Comparison of ENCODE assay signal across 15 mouse cellular contexts in genomic region chr1:133020137-133020894, GRCm38 (mm10). TPM values are rescaled to one million over a fixed set of nuclear protein-coding genes. Genes with fewer than 3 reads are reported as not detected.
A peak's percentile ranks its signal among the peaks of the same experiment; 100 is the strongest.
DNase-seq lines count a peak whose midpoint lies in the region; ATAC-seq and TF ChIP-seq lines count a peak whose summit lies in the region.
"Had no signal": no experiment of that assay in that cellular context is flagged by ENCODE, and none has a peak within 500 bp of the region (broad histone marks: within the 10 kb centered on the region; RNA-seq: fewer than 3 reads in every experiment).

No protein-coding gene starts in this region.

- H3K4me1 ChIP-seq in stomach, embryonic 14.5 days (ENCODE audit: control insufficient read depth, insufficient read depth, low read length): 0 out of 2 replicates have a peak, but pooled peaks cover 9% of the 10 kb centered on the region
- H3K4me1 ChIP-seq in stomach, postnatal 0 days (replicated peaks; ENCODE audit: control insufficient read depth, insufficient read depth): peaks cover 3% of the 10 kb centered on the region; the same call in 1 of the 2 replicates
- H3K4me1 ChIP-seq in MEL (ENCODE audit: control insufficient read depth in 1 of 2, insufficient read depth in 2 of 2, low read length in 2 of 2): peaks cover 12 to 23% of the 10 kb centered on the region in 2 experiments
- peaks cover 5% of the 10 kb centered on the region; the same call in 1 of the 2 replicates for H3K4me1 ChIP-seq in embryonic fibroblast, embryonic 13.5 days (ENCODE audit: control insufficient read depth, insufficient read depth, low read length)
- peaks cover 12% of the 10 kb centered on the region for H3K4me1 ChIP-seq in stomach, embryonic 16.5 days (ENCODE audit: control insufficient read depth, insufficient read depth, low read length)
- H3K4me1 ChIP-seq in kidney, adult 2 months (ENCODE audit: control insufficient read depth, insufficient read depth, low read length): no peaks in the 10 kb centered on the region

- no peak overlapping the region for H3K4me2 ChIP-seq in stomach, embryonic 14.5 days (replicated peaks; ENCODE audit: low read depth, low read length)
- H3K4me2 ChIP-seq in stomach, postnatal 0 days (replicated peaks; ENCODE audit: low read depth): no peak overlapping the region
- no peak overlapping the region for H3K4me2 ChIP-seq in stomach, embryonic 16.5 days (ENCODE audit: low read depth, low read length)

- 45% methylated on average over 3 of the region's 3 CpGs for WGBS in stomach, embryonic 14.5 days
- 40% methylated on average over 3 of the region's 3 CpGs for WGBS in stomach, postnatal 0 days
- WGBS in stomach, embryonic 16.5 days: 42% methylated on average over 3 of the region's 3 CpGs
- 81% methylated on average over 3 of the region's 3 CpGs for WGBS in kidney, adult 2 months

- no peak for TF ChIP-seq POLR2A in MEL (IDR thresholded peaks at IDR 0.05; ENCODE audit: control insufficient read depth in 1 of 2, insufficient read depth in 1 of 2, low read depth in 1 of 2, low read length in 2 of 2, poor library complexity in 1 of 2)
- TF ChIP-seq POLR2A in embryonic fibroblast, embryonic 13.5 days (IDR thresholded peaks at IDR 0.05; ENCODE audit: low read depth, low read length): no peak
- TF ChIP-seq POLR2A in kidney, adult 2 months (IDR thresholded peaks at IDR 0.05; ENCODE audit: low read depth, low read length): no peak

- no peak for TF ChIP-seq CTCF in stomach, postnatal 0 days (IDR thresholded peaks at IDR 0.05; ENCODE audit: low read depth)
- TF ChIP-seq CTCF in MEL (IDR thresholded peaks at IDR 0.05 in 2 of 3, conservative IDR thresholded peaks at IDR 0.05 in 1 of 3; ENCODE audit: control insufficient read depth in 1 of 3, insufficient read depth in 1 of 3, low read depth in 2 of 3, low read length in 3 of 3, poor library complexity in 1 of 3, severe bottlenecking in 1 of 3): no peak
- TF ChIP-seq CTCF in embryonic fibroblast, embryonic 13.5 days (IDR thresholded peaks at IDR 0.05; ENCODE audit: borderline replicate concordance, insufficient read depth, low read length): no peak
- no peak for TF ChIP-seq CTCF in kidney, adult 2 months (conservative IDR thresholded peaks at IDR 0.05; ENCODE audit: insufficient read depth, insufficient read length, low read depth, low read length)

- ATAC-seq in stomach, embryonic 14.5 days (ENCODE audit: insufficient number of reproducible peaks, insufficient read depth, low FRiP score, low read depth): no peak
- no peak for ATAC-seq in stomach, postnatal 0 days (ENCODE audit: low FRiP score, low TSS enrichment)
- ATAC-seq in stomach, embryonic 16.5 days (ENCODE audit: insufficient read depth, low FRiP score): no peak
- ATAC-seq: forebrain, embryonic 14.5 days had no signal

- H3K4me3 ChIP-seq in stomach, embryonic 14.5 days (ENCODE audit: low read depth, low read length): no peak overlapping the region
- H3K4me3 ChIP-seq in stomach, postnatal 0 days (ENCODE audit: low read depth, low read length): no peak overlapping the region
- H3K4me3 ChIP-seq in MEL (ENCODE audit: control insufficient read depth in 1 of 2, insufficient read depth in 1 of 2, low read depth in 2 of 2, low read length in 2 of 2): no peak overlapping the region
- H3K4me3 ChIP-seq in embryonic fibroblast, embryonic 13.5 days (ENCODE audit: insufficient read depth, low read length): no peak overlapping the region
- no peak overlapping the region for H3K4me3 ChIP-seq in stomach, embryonic 16.5 days (replicated peaks; ENCODE audit: low read length)
- no peak overlapping the region for H3K4me3 ChIP-seq in kidney, adult 2 months (ENCODE audit: insufficient read depth, low read depth, low read length)
- H3K4me3 ChIP-seq: hindbrain, embryonic 10.5 days; layer of hippocampus, adult 2 months had no signal

- TF ChIP-seq RAD21 in MEL (IDR thresholded peaks at IDR 0.05; ENCODE audit: low read depth, low read length): no peak

- no peak for DNase-seq in stomach, postnatal 0 days (ENCODE audit: low spot score)
- peak; percentile 66 for DNase-seq in MEL (ENCODE audit: low read depth, low spot score)
- no peak for DNase-seq in kidney, adult 2 months
- DNase-seq in urinary bladder, postnatal 10 days (ENCODE audit: low spot score): no peak
- DNase-seq: cerebellum, postnatal 14 days; kidney, adult 11 months; left cerebral cortex, postnatal 4 days; lung, postnatal 10 days; spleen, adult 18-20 months had no signal

- no peak overlapping the region for H3K9ac ChIP-seq in stomach, embryonic 14.5 days (replicated peaks; ENCODE audit: low read depth, low read length)
- H3K9ac ChIP-seq in stomach, postnatal 0 days (ENCODE audit: low read length): no peak overlapping the region
- no peak overlapping the region for H3K9ac ChIP-seq in MEL (ENCODE audit: control insufficient read depth, low read depth, low read length, poor library complexity, severe bottlenecking)
- no peak overlapping the region for H3K9ac ChIP-seq in stomach, embryonic 16.5 days (ENCODE audit: low read length)

- H3K27me3 ChIP-seq in stomach, embryonic 14.5 days (ENCODE audit: control insufficient read depth, insufficient read depth, low read length): no peaks in the 10 kb centered on the region
- no peaks in the 10 kb centered on the region for H3K27me3 ChIP-seq in stomach, postnatal 0 days (ENCODE audit: control insufficient read depth, insufficient read depth, low read length)
- no peaks in the 10 kb centered on the region for H3K27me3 ChIP-seq in MEL (ENCODE audit: control insufficient read depth in 1 of 2, insufficient read depth in 2 of 2, low read length in 2 of 2)
- H3K27me3 ChIP-seq in stomach, embryonic 16.5 days (ENCODE audit: control insufficient read depth, insufficient read depth, low read length): no peaks in the 10 kb centered on the region
- H3K27me3 ChIP-seq in kidney, adult 2 months (replicated peaks; ENCODE audit: control insufficient read depth, insufficient read depth, low read length): no peaks in the 10 kb centered on the region

- H3K36me3 ChIP-seq in stomach, embryonic 14.5 days (ENCODE audit: control insufficient read depth, insufficient read depth, low read length): peaks cover 22% of the 10 kb centered on the region
- H3K36me3 ChIP-seq in stomach, postnatal 0 days (ENCODE audit: control insufficient read depth, insufficient read depth, low read length): no peaks in the 10 kb centered on the region
- peaks cover 28 to 32% of the 10 kb centered on the region in 2 experiments for H3K36me3 ChIP-seq in MEL (ENCODE audit: control insufficient read depth in 1 of 2, insufficient read depth in 2 of 2, low read length in 2 of 2)
- peaks cover 10% of the 10 kb centered on the region for H3K36me3 ChIP-seq in stomach, embryonic 16.5 days (ENCODE audit: control insufficient read depth, insufficient read depth, low read length)
- peaks cover 2% of the 10 kb centered on the region; the same call in 1 of the 2 replicates for H3K36me3 ChIP-seq in kidney, adult 2 months (ENCODE audit: control insufficient read depth, insufficient read depth, low read length)

- no peaks in the 10 kb centered on the region for H3K9me3 ChIP-seq in stomach, embryonic 14.5 days (ENCODE audit: control insufficient read depth, low read depth, low read length)
- no peaks in the 10 kb centered on the region for H3K9me3 ChIP-seq in stomach, postnatal 0 days (ENCODE audit: control insufficient read depth, low read length)
- H3K9me3 ChIP-seq in MEL (replicated peaks; ENCODE audit: insufficient read depth, low read length): no peaks in the 10 kb centered on the region
- no peaks in the 10 kb centered on the region for H3K9me3 ChIP-seq in stomach, embryonic 16.5 days (replicated peaks; ENCODE audit: control insufficient read depth, low read length)
- H3K9me3 ChIP-seq: hindbrain, embryonic 10.5 days had no signal

- no peak for TF ChIP-seq EP300 in stomach, postnatal 0 days (optimal IDR thresholded peaks at IDR 0.05)
- peak; percentile 31 to 44; a peak in 3 of 4 replicates for TF ChIP-seq EP300 in MEL (IDR thresholded peaks at IDR 0.05; ENCODE audit: low read depth in 1 of 2, low read length in 2 of 2)

- peaks cover 60% of the 10 kb centered on the region for H3K79me2 ChIP-seq in MEL (ENCODE audit: control insufficient read depth, insufficient read depth, low read length, poor library complexity)

- H3K27ac ChIP-seq in stomach, embryonic 14.5 days (ENCODE audit: low read length): peak overlapping the region; percentile 21; the same call in 1 of the 2 replicates
- H3K27ac ChIP-seq in stomach, postnatal 0 days (replicated peaks): no peak overlapping the region
- H3K27ac ChIP-seq in MEL (ENCODE audit: control insufficient read depth, low read depth, low read length): peak overlapping the region; percentile 52
- peak overlapping the region; percentile 98 for H3K27ac ChIP-seq in embryonic fibroblast, embryonic 13.5 days (ENCODE audit: insufficient read depth, low read length)
- H3K27ac ChIP-seq in stomach, embryonic 16.5 days (ENCODE audit: low read length): peak overlapping the region; percentile 48; the same call in 1 of the 2 replicates
- no peak overlapping the region for H3K27ac ChIP-seq in kidney, adult 2 months (ENCODE audit: insufficient read depth, low read depth, low read length)
- H3K27ac ChIP-seq: hindbrain, embryonic 10.5 days; layer of hippocampus, adult 2 months had no signal

TF ChIP-seq in MEL, 35 proteins besides CTCF, POLR2A, EP300 and RAD21 (continues in another document):
- TF ChIP-seq ETS1 (IDR thresholded peaks at IDR 0.05; ENCODE audit: low read depth, low read length): no peak
- TF ChIP-seq TAL1 (IDR thresholded peaks at IDR 0.05; ENCODE audit: low read length): no peak

RNA-seq across cellular contexts. Expression of gene Mdm4, which starts 10.0 kb away (rescaled TPM):
- 69.7 and 71.6 TPM in 2 replicates for polyA plus RNA-seq in stomach, embryonic 14.5 days (2014; fragmentation: Nextera tagmentation; extraction: Ambion mirVana)
- polyA plus RNA-seq in stomach, postnatal 0 days (2015; fragmentation: Nextera tagmentation; extraction: Ambion mirVana): 11.1 and 11.3 TPM in 2 replicates
- total RNA-seq in MEL (2012; rRNA removed): 19.8 and 23.5 TPM in 2 replicates
- 10 to 100 TPM in 1 of 2 experiments, not detected in 1; 28.1 TPM for polyA plus RNA-seq in MEL (2012; ENCODE audit: insufficient read depth in 1 of 2, insufficient read length in 2 of 2, low read depth in 1 of 2, low replicate concordance in 2 of 2, missing spikeins in 1 of 2)
- 97.1 and 122 TPM in 2 replicates for polyA plus RNA-seq in embryonic fibroblast, embryonic 13.5 days (2011; ENCODE audit: insufficient read length, low read depth, missing spikeins)
- 32.1 and 33.7 TPM in 2 replicates for polyA plus RNA-seq in stomach, embryonic 16.5 days (2015; fragmentation: Nextera tagmentation; extraction: Ambion mirVana)
- polyA plus RNA-seq in kidney, adult 2 months (2012; rRNA removed): 22.1 and 24.5 TPM in 2 replicates

RNA-seq across cellular contexts. Expression of gene Pik3c2b, which starts 25.2 kb away (rescaled TPM):
- polyA plus RNA-seq in stomach, embryonic 14.5 days (2014; fragmentation: Nextera tagmentation; extraction: Ambion mirVana): 10.7 and 13.8 TPM in 2 replicates
- 4.2 and 4.7 TPM in 2 replicates for polyA plus RNA-seq in stomach, postnatal 0 days (2015; fragmentation: Nextera tagmentation; extraction: Ambion mirVana)
- 2.9 TPM in 2 replicates for total RNA-seq in MEL (2012; rRNA removed)
- 1 to 10 TPM in 1 of 2 experiments, not detected in 1; 3.2 TPM for polyA plus RNA-seq in MEL (2012; ENCODE audit: insufficient read depth in 1 of 2, insufficient read length in 2 of 2, low read depth in 1 of 2, low replicate concordance in 2 of 2, missing spikeins in 1 of 2)
- polyA plus RNA-seq in embryonic fibroblast, embryonic 13.5 days (2011; ENCODE audit: insufficient read length, low read depth, missing spikeins): 2.5 and 3.2 TPM in 2 replicates
- 8.5 and 9.3 TPM in 2 replicates for polyA plus RNA-seq in stomach, embryonic 16.5 days (2015; fragmentation: Nextera tagmentation; extraction: Ambion mirVana)
- polyA plus RNA-seq in kidney, adult 2 months (2012; rRNA removed): 3.6 TPM in 2 replicates

Comparison
In these comparisons a context has a peak if more than half of its experiments do, and no peak if none do; other contexts are left out.
1. H3K27ac ChIP-seq: peak in stomach, embryonic 14.5 days (single experiment), MEL (single experiment), embryonic fibroblast, embryonic 13.5 days (single experiment) and stomach, embryonic 16.5 days (single experiment); none in stomach, postnatal 0 days (single experiment) and kidney, adult 2 months (single experiment).